21 mouse cellular contexts compared by ENCODE assay signal in the genomic region with DNA sequence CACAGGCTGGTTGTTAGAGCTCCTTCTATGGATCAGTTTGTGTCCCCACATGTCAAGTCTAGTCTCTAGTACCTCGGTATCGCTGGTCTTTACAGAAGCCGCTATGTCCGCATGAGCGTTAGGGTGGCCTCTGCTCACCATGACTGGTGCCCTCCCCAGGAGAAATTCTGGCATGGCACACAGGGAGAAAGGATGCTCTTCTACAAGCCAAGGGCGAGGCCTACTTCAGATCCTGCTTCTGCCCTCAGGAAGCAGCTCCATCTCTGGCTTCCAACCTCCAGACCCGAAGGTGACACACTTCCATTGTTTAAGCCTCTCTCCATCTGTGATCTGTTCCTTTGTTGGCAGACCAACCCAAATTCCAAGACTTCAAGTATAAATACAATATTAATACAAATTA. TPM values are rescaled to one million over a fixed set of nuclear protein-coding genes. Genes with fewer than 3 reads are reported as not detected.
DNase-seq lines count a peak whose midpoint lies in the region; ATAC-seq and TF ChIP-seq lines count a peak whose summit lies in the region.
"Had no signal": no experiment of that assay in that cellular context is flagged by ENCODE, and none has a peak within 500 bp of the region (broad histone marks: within the 10 kb centered on the region; RNA-seq: fewer than 3 reads in every experiment).

No protein-coding gene starts in this region.

- H3K4me2 ChIP-seq in heart, postnatal 0 days (ENCODE audit: low read depth, low read length), result no peak overlapping the region
- no peak overlapping the region for H3K4me2 ChIP-seq in lung, postnatal 0 days (replicated peaks; ENCODE audit: low read depth, low read length)
- H3K4me2 ChIP-seq: embryonic facial prominence, embryonic 15.5 days; heart, embryonic 13.5 days; hindbrain, embryonic 12.5 days had no signal

- H3K27ac ChIP-seq in gastrocnemius, adult 2 months, result peak overlapping the region; percentile 82
- no peak overlapping the region for H3K27ac ChIP-seq in heart, postnatal 0 days (ENCODE audit: low read depth)
- H3K27ac ChIP-seq in lung, postnatal 0 days (ENCODE audit: low read length), result no peak overlapping the region
- H3K27ac ChIP-seq: embryonic facial prominence, embryonic 15.5 days; forebrain, embryonic 10.5 days; heart, embryonic 13.5 days; hindbrain, embryonic 12.5 days had no signal

- no peaks in the 10 kb centered on the region for H3K36me3 ChIP-seq in heart, postnatal 0 days (replicated peaks; ENCODE audit: control insufficient read depth, insufficient read depth, low read length)
- no peaks in the 10 kb centered on the region for H3K36me3 ChIP-seq in lung, postnatal 0 days (ENCODE audit: insufficient read depth, low read length)
- H3K36me3 ChIP-seq: embryonic facial prominence, embryonic 15.5 days; forebrain, embryonic 10.5 days; hindbrain, embryonic 12.5 days had no signal

- TF ChIP-seq EP300 in heart, postnatal 0 days (IDR thresholded peaks at IDR 0.05; ENCODE audit: low read depth), result no peak
- no peak for TF ChIP-seq EP300 in lung, postnatal 0 days (IDR thresholded peaks at IDR 0.05)

- H3K4me3 ChIP-seq in gastrocnemius, adult 2 months, result no peak overlapping the region; the same call in 1 of the 2 replicates
- no peak overlapping the region for H3K4me3 ChIP-seq in heart, postnatal 0 days (ENCODE audit: low read depth, low read length)
- no peak overlapping the region for H3K4me3 ChIP-seq in lung, postnatal 0 days (ENCODE audit: low read depth, low read length)
- H3K4me3 ChIP-seq: embryonic facial prominence, embryonic 15.5 days; erythroblast, embryonic 14.5 days; forebrain, embryonic 10.5 days; heart, embryonic 13.5 days; hindbrain, embryonic 12.5 days had no signal

- H3K9ac ChIP-seq in heart, postnatal 0 days (replicated peaks; ENCODE audit: low read depth, low read length), result no peak overlapping the region
- no peak overlapping the region for H3K9ac ChIP-seq in lung, postnatal 0 days (replicated peaks; ENCODE audit: low read depth)
- H3K9ac ChIP-seq: embryonic facial prominence, embryonic 15.5 days; heart, embryonic 13.5 days; hindbrain, embryonic 12.5 days had no signal

- no peak for DNase-seq in gastrocnemius, adult 2 months
- DNase-seq in gastrocnemius, adult 8-10 months (ENCODE audit: low spot score in 2 of 2), result no peak
- DNase-seq in heart, postnatal 0 days (ENCODE audit: low spot score), result no peak
- no peak for DNase-seq in heart, postnatal 10 days
- DNase-seq in kidney, postnatal 14 days, result peak; percentile 60
- no peak for DNase-seq in kidney, adult 9 months
- peak; percentile 44 for DNase-seq in lung, postnatal 0 days (ENCODE audit: low spot score)
- no peak for DNase-seq in lung, postnatal 36 days
- DNase-seq: cerebellum, adult 11-12 months; cerebellum, adult 9-10 months; cerebellum, postnatal 25 days; gastrocnemius, postnatal 10 days; heart, postnatal 36 days had no signal

- intact Hi-C loops in gastrocnemius, adult 2 months (cut with DNase I), result no loop called here
- intact Hi-C loops in heart, postnatal 10 days (cut with DNase I), result loop anchor here (2.0 kb wide), 1 partner anchor 15 kb away; no protein-coding TSS in a partner anchor

- H3K27me3 ChIP-seq in heart, postnatal 0 days (ENCODE audit: control insufficient read depth, insufficient read depth, low read length), result no peaks in the 10 kb centered on the region
- no peaks in the 10 kb centered on the region for H3K27me3 ChIP-seq in lung, postnatal 0 days (replicated peaks; ENCODE audit: insufficient read depth, low read length)
- H3K27me3 ChIP-seq: embryonic facial prominence, embryonic 15.5 days; heart, embryonic 13.5 days; hindbrain, embryonic 12.5 days had no signal

- peaks cover 22% of the 10 kb centered on the region for H3K4me1 ChIP-seq in heart, postnatal 0 days (ENCODE audit: control insufficient read depth, insufficient read depth)
- H3K4me1 ChIP-seq in lung, postnatal 0 days (ENCODE audit: insufficient read depth, low read depth, low read length), result no peaks in the 10 kb centered on the region; the same call in 1 of the 2 replicates

- WGBS in heart, postnatal 0 days, result 79% methylated on average over 7 of the region's 7 CpGs
- WGBS in lung, postnatal 0 days, result 66% methylated on average over 7 of the region's 7 CpGs

- no peaks in the 10 kb centered on the region for H3K9me3 ChIP-seq in heart, postnatal 0 days (replicated peaks; ENCODE audit: control insufficient read depth, low read length)
- H3K9me3 ChIP-seq in lung, postnatal 0 days (ENCODE audit: low read length), result no peaks in the 10 kb centered on the region
- H3K9me3 ChIP-seq: embryonic facial prominence, embryonic 15.5 days; forebrain, embryonic 10.5 days; heart, embryonic 13.5 days; hindbrain, embryonic 12.5 days had no signal

- ATAC-seq in heart, postnatal 0 days (ENCODE audit: insufficient read depth, low read depth), result no peak
- ATAC-seq in lung, postnatal 0 days, result peak; percentile 38
- ATAC-seq: forebrain, embryonic 14.5 days; hindbrain, embryonic 16.5 days; inflammation-experienced regulatory T-cells, adult 6 months had no signal

- TF ChIP-seq CTCF in gastrocnemius, adult 2 months (IDR thresholded peaks at IDR 0.05), result no peak
- TF ChIP-seq CTCF in heart, postnatal 0 days (IDR thresholded peaks at IDR 0.05; ENCODE audit: low read depth), result peak; percentile 2; the same call in 1 of the 2 replicates
- peak; percentile 30 for TF ChIP-seq CTCF in lung, postnatal 0 days (IDR thresholded peaks at IDR 0.05)

RNA-seq across cellular contexts. Expression of gene Rassf3, which starts 31.9 kb away (rescaled TPM):
- 10 to 100 TPM; 29.2 to 47.3 TPM for total RNA-seq in gastrocnemius, adult 2 months (2021)
- total RNA-seq in gastrocnemius, adult 8-10 months (2022), result 10 to 100 TPM; 23.3 to 43.2 (median 31.1) TPM
- 27.9 and 32.3 TPM in 2 replicates for total RNA-seq in heart, postnatal 0 days (2014; rRNA removed; ENCODE audit: low replicate concordance)
- polyA plus RNA-seq in heart, postnatal 0 days (2015; fragmentation: Nextera tagmentation; extraction: Ambion mirVana), result 22.0 and 23.4 TPM in 2 replicates
- 100 to 1,000 TPM in 1 of 2 experiments, 10 to 100 TPM in 1; 98.8 to 116 TPM for total RNA-seq in heart, postnatal 10 days (2021)
- 22.9 and 26.4 TPM in 2 replicates for polyA plus RNA-seq in lung, postnatal 0 days (2015; fragmentation: Nextera tagmentation; extraction: Ambion mirVana)

Comparison
In these comparisons a context has a peak if more than half of its experiments do, and no peak if none do; other contexts are left out.
1. DNase-seq: peak in kidney, postnatal 14 days (single experiment) and lung, postnatal 0 days (single experiment); none in gastrocnemius, adult 2 months (single experiment), gastrocnemius, adult 8-10 months (0 of 2), heart, postnatal 0 days (single experiment), heart, postnatal 10 days (0 of 2), kidney, adult 9 months (single experiment) and lung, postnatal 36 days (single experiment).